Mouse (Mus musculus): Measurements from ENCODE around the gene Celsr1. TPM values are rescaled to one million over a fixed set of nuclear protein-coding genes. Genes with fewer than 3 reads are reported as not detected.

Celsr1 gene
- polyA plus RNA-seq, 1 experiment: 2.9 TPM

- no peak for TF ChIP-seq POLR2A (IDR thresholded peaks at IDR 0.05; ENCODE audit: low read depth, low read length)
- TF ChIP-seq CTCF (IDR thresholded peaks at IDR 0.05; ENCODE audit: extremely low read depth, insufficient read length, insufficient replicate concordance, low read depth, low read length): no peak
- peaks cover 17% of the 10 kb centered on the region for H3K36me3 ChIP-seq (ENCODE audit: control insufficient read depth, insufficient read depth, low read length)
- 82% methylated on average over 8 of the region's 8 CpGs for WGBS
- no peak overlapping the region for H3K4me3 ChIP-seq (ENCODE audit: low read depth, low read length)
- no peaks in the 10 kb centered on the region for H3K27me3 ChIP-seq (ENCODE audit: control insufficient read depth, insufficient read depth, low read length)
- no peak overlapping the region for H3K27ac ChIP-seq (ENCODE audit: insufficient read depth, low read depth, low read length)
- no peaks in the 10 kb centered on the region for H3K4me1 ChIP-seq (ENCODE audit: control insufficient read depth, insufficient read depth, insufficient read length, low read length)
Measured at GRCm38 (mm10) chr15:85900318-85900717, 133.3 kb downstream of the Celsr1 start.

- H3K27ac ChIP-seq (ENCODE audit: insufficient read depth, low read depth, low read length): no peak overlapping the region
- peaks cover 21% of the 10 kb centered on the region for H3K36me3 ChIP-seq (ENCODE audit: control insufficient read depth, insufficient read depth, low read length)
- no peaks in the 10 kb centered on the region for H3K4me1 ChIP-seq (ENCODE audit: control insufficient read depth, insufficient read depth, insufficient read length, low read length)
- 81% methylated on average over 6 of the region's 6 CpGs for WGBS
- no peaks in the 10 kb centered on the region for H3K27me3 ChIP-seq (ENCODE audit: control insufficient read depth, insufficient read depth, low read length)
- TF ChIP-seq CTCF (IDR thresholded peaks at IDR 0.05; ENCODE audit: extremely low read depth, insufficient read length, insufficient replicate concordance, low read depth, low read length) (no peak), POLR2A (IDR thresholded peaks at IDR 0.05; ENCODE audit: low read depth, low read length) (no peak)
- no peak overlapping the region for H3K4me3 ChIP-seq (ENCODE audit: low read depth, low read length)
Measured at GRCm38 (mm10) chr15:85899396-85899795, 134.2 kb downstream of the Celsr1 start.

- TF ChIP-seq CTCF (IDR thresholded peaks at IDR 0.05; ENCODE audit: extremely low read depth, insufficient read length, insufficient replicate concordance, low read depth, low read length) (no peak), POLR2A (IDR thresholded peaks at IDR 0.05; ENCODE audit: low read depth, low read length) (no peak)
- Histone ChIP-seq H3K27me3 (ENCODE audit: control insufficient read depth, insufficient read depth, low read length) (no peaks in the 10 kb centered on the region), H3K36me3 (ENCODE audit: control insufficient read depth, insufficient read depth, low read length) (peaks cover 41% of the 10 kb centered on the region), H3K27ac (ENCODE audit: insufficient read depth, low read depth, low read length) (no peak overlapping the region), H3K4me3 (ENCODE audit: low read depth, low read length) (no peak overlapping the region), H3K4me1 (ENCODE audit: control insufficient read depth, insufficient read depth, insufficient read length, low read length) (no peaks in the 10 kb centered on the region)
- 91% methylated on average over 10 of the region's 10 CpGs for WGBS
Measured at GRCm38 (mm10) chr15:85897113-85897512, 136.5 kb downstream of the Celsr1 start.

- Histone ChIP-seq H3K27me3 (ENCODE audit: control insufficient read depth, insufficient read depth, low read length) (no peaks in the 10 kb centered on the region), H3K4me1 (ENCODE audit: control insufficient read depth, insufficient read depth, insufficient read length, low read length) (no peaks in the 10 kb centered on the region), H3K27ac (ENCODE audit: insufficient read depth, low read depth, low read length) (no peak overlapping the region), H3K36me3 (ENCODE audit: control insufficient read depth, insufficient read depth, low read length) (peaks cover 42% of the 10 kb centered on the region), H3K4me3 (ENCODE audit: low read depth, low read length) (no peak overlapping the region)
- WGBS: 17% methylated on average over 8 of the region's 8 CpGs
- peak; percentile 90; the same call in 1 of the 2 replicates for TF ChIP-seq CTCF (IDR thresholded peaks at IDR 0.05; ENCODE audit: extremely low read depth, insufficient read length, insufficient replicate concordance, low read depth, low read length)
- TF ChIP-seq POLR2A (IDR thresholded peaks at IDR 0.05; ENCODE audit: low read depth, low read length): no peak
Measured at GRCm38 (mm10) chr15:85896284-85896683, 137.3 kb downstream of the Celsr1 start.

GRCm38 (mm10) chr15:85893871-85894270 is 139.7 kb downstream of the Celsr1 start:
- Histone ChIP-seq H3K4me3 (ENCODE audit: low read depth, low read length) (no peak overlapping the region), H3K27me3 (ENCODE audit: control insufficient read depth, insufficient read depth, low read length) (no peaks in the 10 kb centered on the region), H3K27ac (ENCODE audit: insufficient read depth, low read depth, low read length) (no peak overlapping the region), H3K36me3 (ENCODE audit: control insufficient read depth, insufficient read depth, low read length) (peaks cover 54% of the 10 kb centered on the region), H3K4me1 (ENCODE audit: control insufficient read depth, insufficient read depth, insufficient read length, low read length) (no peaks in the 10 kb centered on the region)
- WGBS: 92% methylated on average over 7 of the region's 7 CpGs
- TF ChIP-seq CTCF (IDR thresholded peaks at IDR 0.05; ENCODE audit: extremely low read depth, insufficient read length, insufficient replicate concordance, low read depth, low read length): no peak
- no peak for TF ChIP-seq POLR2A (IDR thresholded peaks at IDR 0.05; ENCODE audit: low read depth, low read length)

GRCm38 (mm10) chr15:85892498-85893118 is 141.0 kb downstream of the Celsr1 start:
- peaks cover 52% of the 10 kb centered on the region for H3K36me3 ChIP-seq (ENCODE audit: control insufficient read depth, insufficient read depth, low read length)
- H3K4me1 ChIP-seq (ENCODE audit: control insufficient read depth, insufficient read depth, insufficient read length, low read length): no peaks in the 10 kb centered on the region
- 87% methylated on average over 13 of the region's 13 CpGs for WGBS
- H3K4me3 ChIP-seq (ENCODE audit: low read depth, low read length): no peak overlapping the region
- H3K27ac ChIP-seq (ENCODE audit: insufficient read depth, low read depth, low read length): no peak overlapping the region
- no peaks in the 10 kb centered on the region for H3K27me3 ChIP-seq (ENCODE audit: control insufficient read depth, insufficient read depth, low read length)
- TF ChIP-seq CTCF (IDR thresholded peaks at IDR 0.05; ENCODE audit: extremely low read depth, insufficient read length, insufficient replicate concordance, low read depth, low read length): no peak
- no peak for TF ChIP-seq POLR2A (IDR thresholded peaks at IDR 0.05; ENCODE audit: low read depth, low read length)

GRCm38 (mm10) chr15:85891971-85892370 is 141.6 kb downstream of the Celsr1 start:
- no peaks in the 10 kb centered on the region for H3K27me3 ChIP-seq (ENCODE audit: control insufficient read depth, insufficient read depth, low read length)
- WGBS: 83% methylated on average over 10 of the region's 10 CpGs
- TF ChIP-seq POLR2A (IDR thresholded peaks at IDR 0.05; ENCODE audit: low read depth, low read length) (no peak), CTCF (IDR thresholded peaks at IDR 0.05; ENCODE audit: extremely low read depth, insufficient read length, insufficient replicate concordance, low read depth, low read length) (no peak)
- H3K4me3 ChIP-seq (ENCODE audit: low read depth, low read length): no peak overlapping the region
- H3K4me1 ChIP-seq (ENCODE audit: control insufficient read depth, insufficient read depth, insufficient read length, low read length): no peaks in the 10 kb centered on the region
- no peak overlapping the region for H3K27ac ChIP-seq (ENCODE audit: insufficient read depth, low read depth, low read length)
- H3K36me3 ChIP-seq (ENCODE audit: control insufficient read depth, insufficient read depth, low read length): peaks cover 47% of the 10 kb centered on the region
